13 mouse cellular contexts compared by ENCODE assay signal in the genomic region with DNA sequence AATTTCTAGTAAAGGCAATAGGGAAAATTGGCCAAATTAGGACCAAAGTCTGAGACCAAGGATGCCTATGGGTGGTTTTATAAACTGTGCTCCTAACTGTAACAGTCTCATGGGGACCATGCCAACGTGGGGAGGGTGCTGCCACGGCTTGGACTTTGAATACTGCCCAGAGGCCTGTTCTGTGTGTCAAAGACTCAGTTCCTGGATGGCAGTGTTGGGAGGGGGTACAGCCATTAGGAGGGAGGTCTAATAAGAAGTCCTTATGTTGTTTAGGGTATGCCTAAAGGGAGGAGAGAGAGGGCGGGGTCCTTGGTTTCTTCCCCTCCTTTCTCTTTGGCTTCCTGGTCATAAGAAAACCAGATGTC.
DNase-seq lines count a peak whose midpoint lies in the region; ATAC-seq and TF ChIP-seq lines count a peak whose summit lies in the region.
"Had no signal": no experiment of that assay in that cellular context is flagged by ENCODE, and none has a peak within 500 bp of the region (broad histone marks: within the 10 kb centered on the region; RNA-seq: fewer than 3 reads in every experiment).

No protein-coding gene starts in this region.

- no peak overlapping the region for H3K9ac ChIP-seq in midbrain, embryonic 13.5 days (replicated peaks)
- no peak overlapping the region for H3K9ac ChIP-seq in midbrain, embryonic 14.5 days (replicated peaks; ENCODE audit: low read length)
- no peak overlapping the region for H3K9ac ChIP-seq in forebrain, embryonic 16.5 days (replicated peaks; ENCODE audit: low read depth, low read length)
- no peak overlapping the region for H3K9ac ChIP-seq in neural tube, embryonic 13.5 days
- H3K9ac ChIP-seq: embryonic facial prominence, embryonic 13.5 days; liver, embryonic 12.5 days had no signal

- no peak overlapping the region for H3K27ac ChIP-seq in midbrain, embryonic 13.5 days
- no peak overlapping the region for H3K27ac ChIP-seq in midbrain, embryonic 14.5 days (replicated peaks; ENCODE audit: low read depth, low read length)
- H3K27ac ChIP-seq in forebrain, embryonic 16.5 days (ENCODE audit: low read length) = no peak overlapping the region
- no peak overlapping the region for H3K27ac ChIP-seq in kidney, adult 2 months (ENCODE audit: insufficient read depth, low read depth, low read length)
- 0 out of 2 replicates have a peak overlapping the region, but pooled peaks have one; percentile 3 for H3K27ac ChIP-seq in neural tube, embryonic 13.5 days (replicated peaks)
- H3K27ac ChIP-seq: embryonic facial prominence, embryonic 13.5 days; liver, embryonic 12.5 days had no signal

- H3K36me3 ChIP-seq in midbrain, embryonic 13.5 days = no peaks in the 10 kb centered on the region
- no peaks in the 10 kb centered on the region for H3K36me3 ChIP-seq in midbrain, embryonic 14.5 days (ENCODE audit: control insufficient read depth, insufficient read depth, low read length)
- H3K36me3 ChIP-seq in forebrain, embryonic 16.5 days (ENCODE audit: control insufficient read depth, insufficient read depth) = no peaks in the 10 kb centered on the region
- no peaks in the 10 kb centered on the region for H3K36me3 ChIP-seq in kidney, adult 2 months (ENCODE audit: control insufficient read depth, insufficient read depth, low read length)
- H3K36me3 ChIP-seq in neural tube, embryonic 13.5 days = no peaks in the 10 kb centered on the region
- H3K36me3 ChIP-seq: embryonic facial prominence, embryonic 13.5 days; liver, embryonic 12.5 days had no signal

- TF ChIP-seq POLR2A in kidney, adult 2 months (IDR thresholded peaks at IDR 0.05; ENCODE audit: low read depth, low read length) = no peak

- peak; percentile 48; the same call in 1 of the 2 replicates for ATAC-seq in midbrain, embryonic 13.5 days
- ATAC-seq in midbrain, embryonic 14.5 days (ENCODE audit: low FRiP score, low TSS enrichment) = no peak
- ATAC-seq in forebrain, embryonic 16.5 days = peak; percentile 84
- ATAC-seq in neural tube, embryonic 13.5 days (ENCODE audit: low read depth) = peak; percentile 91
- ATAC-seq: liver, embryonic 12.5 days had no signal

- no peaks in the 10 kb centered on the region for H3K9me3 ChIP-seq in midbrain, embryonic 13.5 days
- H3K9me3 ChIP-seq in midbrain, embryonic 14.5 days (ENCODE audit: control insufficient read depth, low read length) = no peaks in the 10 kb centered on the region
- H3K9me3 ChIP-seq in forebrain, embryonic 16.5 days (ENCODE audit: control insufficient read depth, low read length) = no peaks in the 10 kb centered on the region; the same call in 1 of the 2 replicates
- H3K9me3 ChIP-seq in neural tube, embryonic 13.5 days = no peaks in the 10 kb centered on the region
- H3K9me3 ChIP-seq: embryonic facial prominence, embryonic 13.5 days; liver, embryonic 12.5 days had no signal

- H3K4me3 ChIP-seq in midbrain, embryonic 13.5 days (replicated peaks) = no peak overlapping the region
- no peak overlapping the region for H3K4me3 ChIP-seq in midbrain, embryonic 14.5 days (replicated peaks; ENCODE audit: low read depth, low read length)
- H3K4me3 ChIP-seq in forebrain, embryonic 16.5 days (replicated peaks; ENCODE audit: low read length) = no peak overlapping the region
- no peak overlapping the region for H3K4me3 ChIP-seq in kidney, adult 2 months (ENCODE audit: insufficient read depth, low read depth, low read length)
- no peak overlapping the region for H3K4me3 ChIP-seq in neural tube, embryonic 13.5 days
- H3K4me3 ChIP-seq: embryonic facial prominence, embryonic 13.5 days; liver, embryonic 12.5 days had no signal

- intact Hi-C loops in left cerebral cortex, postnatal 4 days (cut with DNase I) = no loop called here

- DNase-seq in midbrain, embryonic 14.5 days = no peak
- DNase-seq in kidney, adult 2 months = peak; percentile 81
- no peak for DNase-seq in heart, adult 8-10 months (ENCODE audit: low spot score)
- no peak for DNase-seq in left cerebral cortex, postnatal 4 days
- DNase-seq: adrenal gland, postnatal 14 days; cerebellum, postnatal 25 days; right cerebral cortex, adult 18-20 months; thymus, adult 18-20 months had no signal

- no peak overlapping the region for H3K4me2 ChIP-seq in midbrain, embryonic 13.5 days (replicated peaks)
- no peak overlapping the region for H3K4me2 ChIP-seq in midbrain, embryonic 14.5 days (ENCODE audit: low read length)
- no peak overlapping the region for H3K4me2 ChIP-seq in forebrain, embryonic 16.5 days (ENCODE audit: low read length)
- H3K4me2 ChIP-seq in neural tube, embryonic 13.5 days = no peak overlapping the region
- H3K4me2 ChIP-seq: embryonic facial prominence, embryonic 13.5 days; liver, embryonic 12.5 days had no signal

- H3K27me3 ChIP-seq in midbrain, embryonic 13.5 days = no peaks in the 10 kb centered on the region; the same call in 1 of the 2 replicates
- no peaks in the 10 kb centered on the region for H3K27me3 ChIP-seq in midbrain, embryonic 14.5 days (ENCODE audit: control insufficient read depth, insufficient read depth, low read length)
- peaks cover 29% of the 10 kb centered on the region for H3K27me3 ChIP-seq in forebrain, embryonic 16.5 days (replicated peaks; ENCODE audit: control insufficient read depth, insufficient read depth, low read length)
- H3K27me3 ChIP-seq in kidney, adult 2 months (replicated peaks; ENCODE audit: control insufficient read depth, insufficient read depth, low read length) = no peaks in the 10 kb centered on the region
- no peaks in the 10 kb centered on the region for H3K27me3 ChIP-seq in neural tube, embryonic 13.5 days
- H3K27me3 ChIP-seq: embryonic facial prominence, embryonic 13.5 days; liver, embryonic 12.5 days had no signal

- no peak for TF ChIP-seq CTCF in kidney, adult 2 months (conservative IDR thresholded peaks at IDR 0.05; ENCODE audit: insufficient read depth, insufficient read length, low read depth, low read length)

- H3K4me1 ChIP-seq in midbrain, embryonic 13.5 days (replicated peaks) = 0 out of 2 replicates have a peak, but pooled peaks cover 3% of the 10 kb centered on the region
- H3K4me1 ChIP-seq in midbrain, embryonic 14.5 days (ENCODE audit: control insufficient read depth, insufficient read depth, low read length) = no peaks in the 10 kb centered on the region
- peaks cover 6% of the 10 kb centered on the region for H3K4me1 ChIP-seq in forebrain, embryonic 16.5 days (replicated peaks; ENCODE audit: control insufficient read depth, insufficient read depth, low read length)
- H3K4me1 ChIP-seq in kidney, adult 2 months (ENCODE audit: control insufficient read depth, insufficient read depth, low read length) = no peaks in the 10 kb centered on the region
- peaks cover 8% of the 10 kb centered on the region for H3K4me1 ChIP-seq in neural tube, embryonic 13.5 days (replicated peaks)
- H3K4me1 ChIP-seq: liver, embryonic 12.5 days had no signal

- WGBS in midbrain, embryonic 13.5 days = 86% methylated on average over 3 of the region's 3 CpGs
- WGBS in midbrain, embryonic 14.5 days = 82% methylated on average over 3 of the region's 3 CpGs
- 36% methylated on average over 3 of the region's 3 CpGs for WGBS in forebrain, embryonic 16.5 days
- WGBS in kidney, adult 2 months = 59% methylated on average over 3 of the region's 3 CpGs
- 46% methylated on average over 3 of the region's 3 CpGs for whole genome bisulfite sequencing in neural tube, embryonic 13.5 days
